ENCODE assay signal across 8 mouse cellular contexts in genomic region chr2:77280512-77281409, GRCm38 (mm10). TPM values are rescaled to one million over a fixed set of nuclear protein-coding genes. Genes with fewer than 3 reads are reported as not detected.
DNase-seq lines count a peak whose midpoint lies in the region; ATAC-seq and TF ChIP-seq lines count a peak whose summit lies in the region.

Gene Sestd1 (minus strand): TSS chr2:77280592.

- peak within 1 kb of the TSS; percentile 86 for H3K9ac ChIP-seq in heart, adult 2 months (ENCODE audit: low read depth, low read length)
- H3K9ac ChIP-seq in limb, embryonic 14.5 days (ENCODE audit: low read depth, low read length, severe bottlenecking), result peak within 1 kb of the TSS; percentile 96
- H3K9ac ChIP-seq in midbrain, embryonic 15.5 days, result peak within 1 kb of the TSS; percentile 100
- peak within 1 kb of the TSS; percentile 91 for H3K9ac ChIP-seq in stomach, embryonic 14.5 days (replicated peaks; ENCODE audit: low read depth, low read length)

- 12% methylated on average over 53 of the region's 73 CpGs for WGBS in heart, adult 2 months
- 12% methylated on average over 20 of the region's 73 CpGs for WGBS in limb, embryonic 14.5 days
- 6% methylated on average over 51 of the region's 73 CpGs for whole genome bisulfite sequencing in midbrain, embryonic 15.5 days
- WGBS in stomach, embryonic 14.5 days, result 7% methylated on average over 35 of the region's 73 CpGs

- peaks cover 3% of the 10 kb centered on the region for H3K36me3 ChIP-seq in heart, adult 2 months (ENCODE audit: control insufficient read depth, insufficient read depth, low read length)
- H3K36me3 ChIP-seq in limb, embryonic 14.5 days (ENCODE audit: control insufficient read depth, insufficient read depth, low read length), result no peaks in the 10 kb centered on the region
- H3K36me3 ChIP-seq in midbrain, embryonic 15.5 days (replicated peaks), result no peaks in the 10 kb centered on the region
- H3K36me3 ChIP-seq in stomach, embryonic 14.5 days (ENCODE audit: control insufficient read depth, insufficient read depth, low read length), result no peaks in the 10 kb centered on the region

- peak; percentile 86 for ATAC-seq in limb, embryonic 14.5 days (ENCODE audit: low FRiP score, low read depth)
- peak; percentile 90 for ATAC-seq in midbrain, embryonic 15.5 days (replicated peaks)
- peak; percentile 87 for ATAC-seq in stomach, embryonic 14.5 days (ENCODE audit: insufficient number of reproducible peaks, insufficient read depth, low FRiP score, low read depth)

- peak within 1 kb of the TSS; percentile 65 for H3K27ac ChIP-seq in heart, adult 2 months
- H3K27ac ChIP-seq in limb, embryonic 14.5 days (replicated peaks; ENCODE audit: low read depth, low read length), result peak within 1 kb of the TSS; percentile 78
- H3K27ac ChIP-seq in midbrain, embryonic 15.5 days, result peak within 1 kb of the TSS; percentile 90
- H3K27ac ChIP-seq in stomach, embryonic 14.5 days (ENCODE audit: low read length), result peak within 1 kb of the TSS; percentile 69

- no peak for TF ChIP-seq POLR2A in heart, adult 2 months (IDR thresholded peaks at IDR 0.05; ENCODE audit: insufficient read depth, low read depth, low read length)
- no peak for TF ChIP-seq POLR2A in limb, embryonic 14.5 days (IDR thresholded peaks at IDR 0.05; ENCODE audit: borderline replicate concordance, extremely low read depth, insufficient read depth, insufficient read length)

- peak; percentile 6 to 29 for DNase-seq in spleen, postnatal 10 days (ENCODE audit: low spot score in 2 of 2)
- DNase-seq in spleen, postnatal 4 days (ENCODE audit: low spot score in 2 of 2), result no peak
- peak; percentile 80 for DNase-seq in embryo, embryonic 9.5 days (ENCODE audit: extremely low spot score)
- DNase-seq in heart, adult 2 months, result peak; percentile 87
- DNase-seq in kidney, adult 18-20 months, result peak; percentile 80
- peak; percentile 32 for DNase-seq in limb, embryonic 14.5 days (ENCODE audit: low spot score)

- no peak for TF ChIP-seq CTCF in heart, adult 2 months (IDR thresholded peaks at IDR 0.05)

- peaks cover 2% of the 10 kb centered on the region; the same call in 1 of the 2 replicates for H3K79me2 ChIP-seq in heart, adult 2 months (replicated peaks; ENCODE audit: control insufficient read depth, insufficient read depth, low read length)

- peak within 1 kb of the TSS; percentile 80 for H3K4me2 ChIP-seq in limb, embryonic 14.5 days (replicated peaks; ENCODE audit: low read depth, low read length, severe bottlenecking)
- H3K4me2 ChIP-seq in midbrain, embryonic 15.5 days, result peak within 1 kb of the TSS; percentile 54
- H3K4me2 ChIP-seq in stomach, embryonic 14.5 days (replicated peaks; ENCODE audit: low read depth, low read length), result peak within 1 kb of the TSS; percentile 65

- H3K4me3 ChIP-seq in heart, adult 2 months, result peak within 1 kb of the TSS; percentile 83
- peak within 1 kb of the TSS; percentile 87 for H3K4me3 ChIP-seq in limb, embryonic 14.5 days (replicated peaks; ENCODE audit: low read length)
- H3K4me3 ChIP-seq in midbrain, embryonic 15.5 days, result peak within 1 kb of the TSS; percentile 95
- H3K4me3 ChIP-seq in stomach, embryonic 14.5 days (ENCODE audit: low read depth, low read length), result peak within 1 kb of the TSS; percentile 83

- TF ChIP-seq EP300 in heart, adult 2 months (IDR thresholded peaks at IDR 0.05; ENCODE audit: insufficient read depth, low read depth, low read length), result no peak

- H3K4me1 ChIP-seq in heart, adult 2 months (ENCODE audit: control insufficient read depth, insufficient read depth, low read length), result peaks cover 4% of the 10 kb centered on the region
- H3K4me1 ChIP-seq in limb, embryonic 14.5 days (ENCODE audit: control insufficient read depth, insufficient read depth, low read length), result peaks cover 4% of the 10 kb centered on the region; the same call in 1 of the 2 replicates
- peaks cover 11% of the 10 kb centered on the region; the same call in 1 of the 2 replicates for H3K4me1 ChIP-seq in midbrain, embryonic 15.5 days
- peaks cover 10% of the 10 kb centered on the region; the same call in 1 of the 2 replicates for H3K4me1 ChIP-seq in stomach, embryonic 14.5 days (ENCODE audit: control insufficient read depth, insufficient read depth, low read length)

- no peaks in the 10 kb centered on the region for H3K27me3 ChIP-seq in heart, adult 2 months (ENCODE audit: control insufficient read depth, insufficient read depth, low read length)
- no peaks in the 10 kb centered on the region for H3K27me3 ChIP-seq in limb, embryonic 14.5 days (ENCODE audit: control insufficient read depth, insufficient read depth, low read length)
- no peaks in the 10 kb centered on the region for H3K27me3 ChIP-seq in midbrain, embryonic 15.5 days (replicated peaks)
- no peaks in the 10 kb centered on the region for H3K27me3 ChIP-seq in stomach, embryonic 14.5 days (ENCODE audit: control insufficient read depth, insufficient read depth, low read length)

- no peaks in the 10 kb centered on the region for H3K9me3 ChIP-seq in limb, embryonic 14.5 days (ENCODE audit: control insufficient read depth, low read length)
- H3K9me3 ChIP-seq in midbrain, embryonic 15.5 days, result no peaks in the 10 kb centered on the region
- H3K9me3 ChIP-seq in stomach, embryonic 14.5 days (ENCODE audit: control insufficient read depth, low read depth, low read length), result no peaks in the 10 kb centered on the region

- intact Hi-C loops in heart, adult 2 months (cut with DNase I), result no loop called here

RNA-seq across cellular contexts. Expression of gene Sestd1, which starts in this region (rescaled TPM):
- 10 to 100 TPM; 18.3 to 21.2 TPM for total RNA-seq in heart, adult 2 months (2021)
- polyA plus RNA-seq in heart, adult 2 months (2012; rRNA removed), result 9.0 and 14.6 TPM in 2 replicates
- polyA plus RNA-seq in limb, embryonic 14.5 days (2012; rRNA removed), result 25.1 and 25.4 TPM in 2 replicates
- 23.8 and 26.5 TPM in 2 replicates for polyA plus RNA-seq in limb, embryonic 14.5 days (2014; fragmentation: Nextera tagmentation; extraction: Ambion mirVana)
- 36.3 and 38.1 TPM in 2 replicates for polyA plus RNA-seq in midbrain, embryonic 15.5 days (2015; fragmentation: Nextera tagmentation; extraction: Ambion mirVana)
- polyA plus RNA-seq in stomach, embryonic 14.5 days (2014; fragmentation: Nextera tagmentation; extraction: Ambion mirVana), result 19.8 and 20.3 TPM in 2 replicates

Comparison
In these comparisons a context has a peak if more than half of its experiments do, and no peak if none do; other contexts are left out.
1. DNase-seq: peak in spleen, postnatal 10 days (2 of 2), embryo, embryonic 9.5 days (single experiment), heart, adult 2 months (2 of 2), kidney, adult 18-20 months (single experiment) and limb, embryonic 14.5 days (single experiment); none in spleen, postnatal 4 days (0 of 2).
2. Peak in every context shown above with its lines, with median percentiles within 50 percentile points of each other: H3K27ac ChIP-seq, H3K4me3 ChIP-seq, H3K9ac ChIP-seq, ATAC-seq and H3K4me2 ChIP-seq.